23 mouse cellular contexts compared by ENCODE assay signal in the genomic region with DNA sequence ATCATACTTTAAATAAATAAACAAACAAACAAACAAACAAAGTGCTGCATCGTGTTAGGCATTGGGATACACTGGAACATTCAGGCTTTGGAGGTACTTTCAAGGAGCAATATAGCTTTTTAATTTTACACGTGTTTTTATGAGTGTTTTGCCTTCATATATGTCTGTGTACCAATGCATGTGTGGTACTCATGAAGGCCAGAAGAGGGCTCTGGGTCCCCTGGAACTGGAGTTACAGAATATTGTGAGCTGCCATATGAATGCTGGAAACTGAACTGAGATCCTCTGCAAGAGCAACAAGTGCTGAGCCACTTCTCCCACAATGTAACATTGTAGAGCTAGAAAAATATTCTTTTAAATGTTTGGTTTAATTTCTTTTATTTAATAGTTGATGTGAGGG. TPM values are rescaled to one million over a fixed set of nuclear protein-coding genes. Genes with fewer than 3 reads are reported as not detected.
A peak's percentile ranks its signal among the peaks of the same experiment; 100 is the strongest.
DNase-seq lines count a peak whose midpoint lies in the region; ATAC-seq and TF ChIP-seq lines count a peak whose summit lies in the region.
"Had no signal": no experiment of that assay in that cellular context is flagged by ENCODE, and none has a peak within 500 bp of the region (broad histone marks: within the 10 kb centered on the region; RNA-seq: fewer than 3 reads in every experiment).

No protein-coding gene starts in this region.

- H3K36me3 ChIP-seq in lung, postnatal 0 days (ENCODE audit: insufficient read depth, low read length) = peaks cover 51% of the 10 kb centered on the region
- H3K36me3 ChIP-seq in stomach, postnatal 0 days (ENCODE audit: control insufficient read depth, insufficient read depth, low read length) = peaks cover 16% of the 10 kb centered on the region

- no peak for TF ChIP-seq POLR2A in brain, embryonic 14.5 days (IDR thresholded peaks at IDR 0.05; ENCODE audit: borderline replicate concordance, extremely low read depth, insufficient read depth, insufficient read length, poor library complexity, severe bottlenecking)

- TF ChIP-seq CTCF in lung, postnatal 0 days (IDR thresholded peaks at IDR 0.05) = peak; percentile 27
- TF ChIP-seq CTCF in brain, embryonic 14.5 days (IDR thresholded peaks at IDR 0.05; ENCODE audit: borderline replicate concordance, extremely low read depth, insufficient read depth, insufficient read length) = no peak
- TF ChIP-seq CTCF in stomach, postnatal 0 days (IDR thresholded peaks at IDR 0.05; ENCODE audit: low read depth) = peak; percentile 36; the same call in 1 of the 2 replicates

- H3K4me1 ChIP-seq in lung, postnatal 0 days (ENCODE audit: insufficient read depth, low read depth, low read length) = no peaks in the 10 kb centered on the region
- H3K4me1 ChIP-seq in stomach, postnatal 0 days (replicated peaks; ENCODE audit: control insufficient read depth, insufficient read depth) = no peaks in the 10 kb centered on the region
- H3K4me1 ChIP-seq: forebrain, embryonic 10.5 days; hindbrain, embryonic 12.5 days; limb, embryonic 12.5 days; midbrain, embryonic 13.5 days; stomach, embryonic 15.5 days had no signal

- no peak overlapping the region for H3K4me3 ChIP-seq in lung, postnatal 0 days (ENCODE audit: low read depth, low read length)
- no peak overlapping the region for H3K4me3 ChIP-seq in stomach, postnatal 0 days (ENCODE audit: low read depth, low read length)
- H3K4me3 ChIP-seq: forebrain, embryonic 10.5 days; hindbrain, embryonic 12.5 days; limb, embryonic 12.5 days; midbrain, embryonic 13.5 days; stomach, embryonic 15.5 days had no signal

- no peak overlapping the region for H3K4me2 ChIP-seq in lung, postnatal 0 days (replicated peaks; ENCODE audit: low read depth, low read length)
- no peak overlapping the region for H3K4me2 ChIP-seq in stomach, postnatal 0 days (replicated peaks; ENCODE audit: low read depth)
- H3K4me2 ChIP-seq: hindbrain, embryonic 12.5 days; limb, embryonic 12.5 days; midbrain, embryonic 13.5 days; stomach, embryonic 15.5 days had no signal

- 89% methylated on average over 2 of the region's 2 CpGs for WGBS in lung, postnatal 0 days
- WGBS in stomach, postnatal 0 days = 81% methylated on average over 2 of the region's 2 CpGs

- H3K27me3 ChIP-seq in lung, postnatal 0 days (replicated peaks; ENCODE audit: insufficient read depth, low read length) = no peaks in the 10 kb centered on the region
- H3K27me3 ChIP-seq in stomach, postnatal 0 days (ENCODE audit: control insufficient read depth, insufficient read depth, low read length) = no peaks in the 10 kb centered on the region
- H3K27me3 ChIP-seq: hindbrain, embryonic 12.5 days; limb, embryonic 12.5 days; midbrain, embryonic 13.5 days; stomach, embryonic 15.5 days had no signal

- H3K27ac ChIP-seq in lung, postnatal 0 days (ENCODE audit: low read length) = no peak overlapping the region
- H3K27ac ChIP-seq in stomach, postnatal 0 days (replicated peaks) = no peak overlapping the region
- H3K27ac ChIP-seq: forebrain, embryonic 10.5 days; hindbrain, embryonic 12.5 days; limb, embryonic 12.5 days; liver, embryonic 14.5 days; midbrain, embryonic 13.5 days; stomach, embryonic 15.5 days had no signal

- no peak for TF ChIP-seq EP300 in lung, postnatal 0 days (IDR thresholded peaks at IDR 0.05)
- no peak for TF ChIP-seq EP300 in stomach, postnatal 0 days (optimal IDR thresholded peaks at IDR 0.05)

- ATAC-seq in lung, postnatal 0 days = no peak
- no peak for ATAC-seq in stomach, postnatal 0 days (ENCODE audit: low FRiP score, low TSS enrichment)
- ATAC-seq: intestine, embryonic 16.5 days; midbrain, embryonic 13.5 days had no signal

- DNase-seq in embryo, embryonic 11 days = peak; percentile 6
- DNase-seq in embryo, embryonic 10 days (ENCODE audit: low spot score) = no peak
- DNase-seq in lung, postnatal 0 days (ENCODE audit: low spot score) = no peak
- DNase-seq in lung, postnatal 36 days = no peak
- DNase-seq in brain, embryonic 14.5 days (ENCODE audit: low read depth) = peak; percentile 5
- DNase-seq in stomach, postnatal 0 days (ENCODE audit: low spot score) = no peak
- no peak for DNase-seq in cerebellum, adult 11 months
- DNase-seq: cerebellum, postnatal 25 days; gastrocnemius, postnatal 14 days; kidney, postnatal 10 days; layer of hippocampus, adult 9-11 months; lung, postnatal 14 days; spleen, adult 18-20 months; thymus, postnatal 36 days had no signal

- no peaks in the 10 kb centered on the region for H3K9me3 ChIP-seq in lung, postnatal 0 days (ENCODE audit: low read length)
- no peaks in the 10 kb centered on the region for H3K9me3 ChIP-seq in stomach, postnatal 0 days (ENCODE audit: control insufficient read depth, low read length)
- H3K9me3 ChIP-seq: forebrain, embryonic 10.5 days; hindbrain, embryonic 12.5 days; limb, embryonic 12.5 days; midbrain, embryonic 13.5 days; stomach, embryonic 15.5 days had no signal

- H3K9ac ChIP-seq in lung, postnatal 0 days (replicated peaks; ENCODE audit: low read depth) = no peak overlapping the region
- no peak overlapping the region for H3K9ac ChIP-seq in stomach, postnatal 0 days (ENCODE audit: low read length)
- H3K9ac ChIP-seq: hindbrain, embryonic 12.5 days; limb, embryonic 12.5 days; liver, embryonic 14.5 days; midbrain, embryonic 13.5 days; stomach, embryonic 15.5 days had no signal

RNA-seq across cellular contexts. Expression of gene Supt7l, which starts 7.6 kb away (rescaled TPM):
- 11.4 and 12.4 TPM in 2 replicates for polyA plus RNA-seq in lung, postnatal 0 days (2015; fragmentation: Nextera tagmentation; extraction: Ambion mirVana)
- 17.2 and 22.2 TPM in 2 replicates for polyA plus RNA-seq in brain, embryonic 14.5 days (2012; rRNA removed)
- polyA plus RNA-seq in stomach, postnatal 0 days (2015; fragmentation: Nextera tagmentation; extraction: Ambion mirVana) = 8.4 and 9.1 TPM in 2 replicates

RNA-seq across cellular contexts. Expression of gene Slc4a1ap, which starts 8.4 kb away (rescaled TPM):
- 15.0 and 16.2 TPM in 2 replicates for polyA plus RNA-seq in lung, postnatal 0 days (2015; fragmentation: Nextera tagmentation; extraction: Ambion mirVana)
- 19.4 and 22.6 TPM in 2 replicates for polyA plus RNA-seq in brain, embryonic 14.5 days (2012; rRNA removed)
- 13.9 and 15.2 TPM in 2 replicates for polyA plus RNA-seq in stomach, postnatal 0 days (2015; fragmentation: Nextera tagmentation; extraction: Ambion mirVana)

RNA-seq across cellular contexts. Expression of gene Gpn1, which starts 40.7 kb away (rescaled TPM):
- 22.3 TPM in 2 replicates for polyA plus RNA-seq in lung, postnatal 0 days (2015; fragmentation: Nextera tagmentation; extraction: Ambion mirVana)
- polyA plus RNA-seq in brain, embryonic 14.5 days (2012; rRNA removed) = 35.0 and 40.6 TPM in 2 replicates
- 22.0 and 22.7 TPM in 2 replicates for polyA plus RNA-seq in stomach, postnatal 0 days (2015; fragmentation: Nextera tagmentation; extraction: Ambion mirVana)

RNA-seq across cellular contexts. Expression of gene 4930548H24Rik, which starts 49.7 kb away (rescaled TPM):
- not detected in 2 replicates for polyA plus RNA-seq in lung, postnatal 0 days (2015; fragmentation: Nextera tagmentation; extraction: Ambion mirVana)
- 0.03 and 0.10 TPM in 2 replicates for polyA plus RNA-seq in brain, embryonic 14.5 days (2012; rRNA removed)
- not detected in 2 replicates for polyA plus RNA-seq in stomach, postnatal 0 days (2015; fragmentation: Nextera tagmentation; extraction: Ambion mirVana)
- polyA plus RNA-seq: embryonic facial prominence, embryonic 14.5 days; heart, embryonic 16.5 days; hindbrain, embryonic 12.5 days; intestine, embryonic 16.5 days; limb, embryonic 12.5 days; stomach, embryonic 15.5 days had no signal

Comparison
In these comparisons a context has a peak if more than half of its experiments do, and no peak if none do; other contexts are left out.
1. DNase-seq: peak in embryo, embryonic 11 days (single experiment) and brain, embryonic 14.5 days (single experiment); none in embryo, embryonic 10 days (single experiment), lung, postnatal 0 days (single experiment), lung, postnatal 36 days (single experiment), stomach, postnatal 0 days (single experiment) and cerebellum, adult 11 months (single experiment).